Mouse (Mus musculus) limb, embryonic 13.5 days (tissue): ENCODE results near the gene Meis2. TPM values are rescaled to one million over a fixed set of nuclear protein-coding genes. Genes with fewer than 3 reads are reported as not detected.

Experiments used
- ATAC-seq: fragments of 200-750 bp; cut with Nextera tagmentation; 2 replicates; pipeline ENCODE4 v1.8.0; 2017; ENCODE audit warnings: low read depth, moderate number of reproducible peaks, moderate TSS enrichment; ENCODE audit not compliant: low FRiP score
- H3K27ac ChIP-seq: fragments of 300-500 bp; sonication (generic); 2 replicates; pipeline ENCODE4 v1.5.1; 2015; ENCODE audit warnings: inconsistent platforms, mild to moderate bottlenecking, moderate library complexity
- H3K27me3 ChIP-seq: fragments of 300-500 bp; sonication (generic); 2 replicates; pipeline ENCODE4 v1.6.1; 2015; ENCODE audit warnings: mild to moderate bottlenecking, inconsistent platforms
- H3K36me3 ChIP-seq: fragments of 300-500 bp; sonication (generic); 2 replicates; pipeline ENCODE4 v1.6.1; 2015; ENCODE audit warnings: inconsistent platforms, mild to moderate bottlenecking, moderate library complexity
- H3K4me1 ChIP-seq: fragments of 300-500 bp; sonication (generic); 2 replicates; pipeline ENCODE4 v1.6.1; 2015; ENCODE audit warnings: inconsistent platforms
- H3K4me2 ChIP-seq: fragments of 300-500 bp; sonication (generic); replicated peaks from 2 replicates; pipeline ENCODE4 v1.6.1; 2015; ENCODE audit warnings: inconsistent platforms, mild to moderate bottlenecking, moderate library complexity
- H3K4me3 ChIP-seq: fragments of 300-500 bp; sonication (generic); 2 replicates; pipeline ENCODE4 v1.5.1; 2015; ENCODE audit warnings: moderate library complexity, mild to moderate bottlenecking, inconsistent platforms
- H3K9ac ChIP-seq: fragments of 300-500 bp; sonication (generic); 2 replicates; pipeline ENCODE4 v1.6.1; 2015; ENCODE audit warnings: mild to moderate bottlenecking, inconsistent platforms
- H3K9me3 ChIP-seq: fragments of 300-500 bp; sonication (generic); 2 replicates; pipeline ENCODE4 v1.6.1; 2016; ENCODE audit warnings: inconsistent platforms
- WGBS: fragments of 180-500 bp; shearing (Covaris S2); methylation state at CpG from one replicate; pipeline ENCODE4 v1.1.7; 2015; 5-methylcytosine and 5-hydroxymethylcytosine counted together
- polyA plus RNA-seq: library from polyadenylated mRNA; unstranded; fragments of >200 nt; fragmentation: Nextera tagmentation; extraction: Ambion mirVana; gene quantifications from 2 replicates; pipeline ENCODE4 v1.2.1, GENCODE M21; 2015

The Meis2 gene
- 16.1 and 18.6 TPM in 2 replicates for polyA plus RNA-seq

DNA sequence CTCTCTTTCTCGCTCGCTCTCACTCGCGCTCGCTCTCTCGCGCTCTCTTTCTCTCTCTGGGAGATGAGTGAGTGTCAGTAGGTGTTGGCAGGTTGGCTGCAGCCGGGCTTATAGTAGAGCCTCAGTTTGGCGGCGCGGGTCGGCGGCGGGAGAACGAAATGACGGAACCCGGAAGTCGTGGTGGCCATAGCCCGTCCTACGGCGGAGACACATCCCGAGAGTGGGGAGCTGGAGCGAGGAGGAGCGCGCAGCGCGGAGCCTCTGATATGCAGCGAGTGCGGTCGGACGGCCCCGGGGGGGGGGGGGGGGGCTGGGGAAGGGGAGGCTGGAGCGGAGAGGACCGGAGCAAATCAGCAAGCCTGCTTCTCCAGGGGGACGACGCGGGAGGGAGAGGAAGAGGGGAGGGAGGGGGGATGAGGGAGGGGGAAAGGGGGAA lies at the start of gene Meis2:
Gene Meis2, minus strand, starts transcription at position 270 of the 436 bp plus-strand sequence.
- Histone ChIP-seq H3K9me3 (no peaks in the 10 kb centered on the region), H3K9ac (peak within 1 kb of the TSS; percentile 61), H3K4me2 (peak within 1 kb of the TSS; percentile 78), H3K4me3 (peak within 1 kb of the TSS; percentile 47), H3K27me3 (peaks cover 71% of the 10 kb centered on the region), H3K36me3 (no peaks in the 10 kb centered on the region), H3K4me1 (peaks cover 47% of the 10 kb centered on the region), H3K27ac (peak within 1 kb of the TSS; percentile 55)
- peak; percentile 59 for ATAC-seq
- under 1% methylated on average over 20 of the region's 37 CpGs for WGBS

DNA sequence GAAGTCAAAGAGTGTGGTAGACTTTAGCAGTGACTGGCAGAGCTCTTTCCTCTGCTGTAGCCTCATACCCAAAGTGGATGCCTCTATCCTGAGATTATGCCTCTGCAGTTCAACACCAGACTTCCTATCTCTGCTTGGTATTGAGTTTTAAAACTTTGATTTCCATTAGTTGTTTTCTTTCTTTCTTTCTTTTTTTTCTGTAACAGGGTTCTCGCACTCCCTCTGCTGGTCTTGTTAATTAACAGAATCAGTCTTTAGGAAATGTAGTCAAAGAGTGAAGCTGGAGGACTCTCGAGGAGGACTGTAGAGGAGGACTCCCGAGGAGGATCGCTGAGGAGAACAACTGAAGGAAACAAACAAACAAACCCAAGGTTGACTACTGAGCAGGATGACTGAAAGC lies 40.6 kb upstream of the Meis2 start:
- H3K9ac ChIP-seq: no peak overlapping the region
- no peaks in the 10 kb centered on the region for H3K36me3 ChIP-seq
- H3K27ac ChIP-seq: no peak overlapping the region
- H3K4me2 ChIP-seq: no peak overlapping the region
- H3K4me3 ChIP-seq: no peak overlapping the region
- H3K9me3 ChIP-seq: peaks cover 5% of the 10 kb centered on the region; the same call in 1 of the 2 replicates
- H3K4me1 ChIP-seq: no peaks in the 10 kb centered on the region
- WGBS: 67% methylated on average over 4 of the region's 4 CpGs
- H3K27me3 ChIP-seq: 0 out of 2 replicates have a peak, but pooled peaks cover 3% of the 10 kb centered on the region
- ATAC-seq: no peak

DNA sequence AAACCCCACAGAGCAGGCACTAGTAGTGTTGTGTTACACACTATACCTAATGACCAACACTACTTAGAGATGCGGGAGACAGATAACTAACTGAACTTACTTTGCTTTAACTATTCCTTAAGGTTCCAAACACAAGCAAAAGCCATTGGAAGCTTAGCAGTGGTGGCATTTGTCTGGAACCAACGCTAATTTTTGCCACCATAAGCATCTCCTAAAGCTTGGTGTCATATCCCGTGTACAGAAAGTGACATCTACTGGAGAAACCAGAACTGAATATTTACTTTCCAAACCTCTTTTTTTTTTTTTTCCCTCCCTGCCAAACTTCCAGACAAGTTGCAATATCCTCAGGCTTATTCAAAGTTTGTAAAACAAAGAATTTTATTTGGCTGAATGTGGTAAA lies 39.5 kb upstream of the Meis2 start:
- ATAC-seq: no peak
- Histone ChIP-seq H3K4me2 (no peak overlapping the region), H3K27me3 (0 out of 2 replicates have a peak, but pooled peaks cover 3% of the 10 kb centered on the region), H3K27ac (no peak overlapping the region), H3K9ac (no peak overlapping the region), H3K9me3 (peaks cover 5% of the 10 kb centered on the region; the same call in 1 of the 2 replicates), H3K36me3 (no peaks in the 10 kb centered on the region), H3K4me1 (no peaks in the 10 kb centered on the region), H3K4me3 (no peak overlapping the region)
- WGBS: 58% methylated on average over 3 of the region's 3 CpGs

DNA sequence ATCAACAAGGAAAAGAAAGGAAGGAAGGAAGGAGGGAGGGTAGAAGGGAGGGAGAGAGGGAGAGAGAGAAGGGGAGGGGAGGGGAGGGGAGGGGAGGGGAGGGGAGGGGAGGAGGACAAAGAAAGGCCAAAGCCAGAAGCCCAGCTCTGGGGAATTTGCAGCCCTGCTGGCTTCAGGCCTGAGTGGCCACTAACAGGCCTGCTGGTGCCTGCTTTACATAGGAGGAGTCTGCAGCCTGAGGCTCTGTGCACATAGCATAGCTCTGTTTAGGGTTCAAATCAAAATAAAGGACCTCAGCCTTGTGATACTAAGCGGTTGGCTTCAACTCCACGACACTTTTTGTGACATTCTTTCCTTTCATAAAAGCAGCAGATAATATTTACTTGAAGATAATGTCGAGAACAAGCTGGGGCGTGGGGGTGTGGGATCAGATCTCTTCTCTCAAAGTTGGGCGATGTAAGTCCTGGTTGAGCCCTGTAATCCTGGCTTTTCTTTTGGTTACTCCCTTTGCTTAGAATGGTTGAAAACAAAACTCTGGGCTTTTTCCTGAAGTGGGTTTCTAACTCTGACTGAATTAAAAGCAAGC lies 37.9 kb upstream of the Meis2 start:
- no peak overlapping the region for H3K27ac ChIP-seq
- no peaks in the 10 kb centered on the region for H3K4me1 ChIP-seq
- ATAC-seq: no peak
- H3K9ac ChIP-seq: no peak overlapping the region
- H3K27me3 ChIP-seq: 0 out of 2 replicates have a peak, but pooled peaks cover 3% of the 10 kb centered on the region
- no peak overlapping the region for H3K4me2 ChIP-seq
- no peaks in the 10 kb centered on the region for H3K36me3 ChIP-seq
- H3K9me3 ChIP-seq: peaks cover under 1% of the 10 kb centered on the region; the same call in 1 of the 2 replicates
- no peak overlapping the region for H3K4me3 ChIP-seq
- 55% methylated on average over 5 of the region's 5 CpGs for WGBS

DNA sequence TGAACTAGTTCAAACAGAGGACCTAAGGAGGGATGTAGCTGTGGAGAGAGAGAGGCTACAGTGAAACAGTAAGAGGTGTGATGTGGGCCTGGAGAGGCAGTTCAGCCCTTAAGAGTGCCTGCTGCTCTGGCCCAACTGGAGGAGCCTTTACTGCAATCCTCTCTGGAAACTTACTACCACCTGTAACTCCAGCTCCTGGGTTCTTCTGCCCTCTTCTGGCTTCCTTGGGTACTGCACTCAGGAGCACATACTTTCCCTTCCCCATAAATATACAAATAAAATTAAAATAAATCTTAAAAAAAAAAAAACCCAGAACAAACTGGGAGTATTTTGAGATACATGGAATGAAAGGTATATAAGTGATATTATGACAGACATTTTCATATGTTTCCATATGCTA lies 35.6 kb upstream of the Meis2 start:
- Histone ChIP-seq H3K27me3 (peaks cover 11% of the 10 kb centered on the region; the same call in 1 of the 2 replicates), H3K27ac (no peak overlapping the region), H3K4me3 (no peak overlapping the region), H3K36me3 (no peaks in the 10 kb centered on the region), H3K9me3 (no peaks in the 10 kb centered on the region), H3K4me2 (no peak overlapping the region), H3K4me1 (no peaks in the 10 kb centered on the region), H3K9ac (no peak overlapping the region)
- no peak for ATAC-seq

DNA sequence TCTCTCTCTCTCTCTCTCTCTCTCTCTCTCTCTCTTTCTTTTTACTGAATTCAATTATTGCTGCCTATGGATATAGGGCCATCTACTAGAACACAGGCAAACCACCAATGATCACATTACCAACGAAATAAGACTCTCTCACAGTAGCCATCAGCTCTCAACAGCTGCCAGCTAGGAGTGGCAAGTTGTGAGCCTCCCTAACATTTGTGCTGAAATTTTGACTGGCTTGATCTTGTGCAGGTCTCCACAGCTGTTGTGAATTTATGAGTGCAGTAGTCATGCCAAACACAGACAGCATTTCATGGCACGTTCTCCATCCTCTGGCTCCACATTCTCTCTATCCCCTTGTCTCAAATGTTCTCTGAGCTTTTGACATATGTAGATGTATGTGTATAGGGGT lies 15.3 kb upstream of the Meis2 start:
- Histone ChIP-seq H3K4me1 (0 out of 2 replicates have a peak, but pooled peaks cover under 1% of the 10 kb centered on the region), H3K9ac (no peak overlapping the region), H3K4me3 (no peak overlapping the region), H3K4me2 (no peak overlapping the region), H3K36me3 (no peaks in the 10 kb centered on the region), H3K27ac (no peak overlapping the region), H3K27me3 (peaks cover 29% of the 10 kb centered on the region), H3K9me3 (peaks cover 9% of the 10 kb centered on the region)
- 70% methylated on average over 2 of the region's 2 CpGs for WGBS
- no peak for ATAC-seq

DNA sequence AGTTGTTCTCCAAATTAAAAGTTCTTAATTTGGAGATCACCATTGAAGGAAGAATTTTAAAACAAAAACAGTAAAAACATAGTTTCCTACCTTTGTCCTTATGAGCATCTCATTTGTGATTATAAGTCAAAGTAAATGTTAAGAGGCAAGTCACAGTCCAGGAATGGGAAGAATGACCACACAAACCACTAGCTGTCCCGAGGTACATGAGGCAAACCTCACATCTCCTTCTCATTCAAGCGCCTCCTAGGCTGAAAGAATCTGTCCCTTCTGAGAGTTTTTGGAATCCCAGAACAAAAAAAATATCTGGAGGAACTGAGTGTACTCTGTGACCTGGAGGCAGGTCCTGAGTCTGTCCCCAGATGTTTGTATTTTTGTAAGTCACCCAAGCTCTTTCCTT lies 13.2 kb upstream of the Meis2 start:
- Histone ChIP-seq H3K27me3 (peaks cover 50% of the 10 kb centered on the region), H3K36me3 (no peaks in the 10 kb centered on the region), H3K4me1 (peaks cover 7% of the 10 kb centered on the region), H3K4me2 (no peak overlapping the region), H3K27ac (no peak overlapping the region), H3K9me3 (peaks cover 9% of the 10 kb centered on the region), H3K4me3 (no peak overlapping the region), H3K9ac (no peak overlapping the region)
- ATAC-seq: no peak
- 81% methylated on average over 2 of the region's 2 CpGs for WGBS

DNA sequence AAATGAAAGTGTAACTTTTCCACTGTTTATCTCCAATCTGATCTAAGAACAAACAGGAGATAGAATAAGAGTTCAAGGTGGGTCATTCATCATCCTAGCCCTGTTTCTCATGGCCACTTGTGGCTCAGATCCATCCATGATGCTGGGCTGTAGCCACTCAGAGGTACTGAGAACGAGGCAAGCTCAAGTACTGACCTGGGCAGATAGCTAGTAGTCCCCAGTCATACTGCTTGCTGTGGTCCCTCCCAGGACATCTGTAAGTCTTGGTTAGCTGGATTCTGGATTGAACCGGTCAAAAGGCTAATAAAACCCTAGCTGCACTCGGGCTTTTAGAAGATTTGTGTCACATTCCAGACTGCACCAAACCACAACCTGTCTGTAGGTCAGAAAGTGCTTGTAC lies 12.1 kb upstream of the Meis2 start:
- H3K4me2 ChIP-seq: no peak overlapping the region
- peaks cover 61% of the 10 kb centered on the region for H3K27me3 ChIP-seq
- peaks cover 7% of the 10 kb centered on the region for H3K4me1 ChIP-seq
- no peak for ATAC-seq
- WGBS: 37% methylated on average over 3 of the region's 3 CpGs
- H3K27ac ChIP-seq: no peak overlapping the region
- H3K36me3 ChIP-seq: no peaks in the 10 kb centered on the region
- H3K4me3 ChIP-seq: no peak overlapping the region
- H3K9ac ChIP-seq: no peak overlapping the region
- H3K9me3 ChIP-seq: peaks cover 9% of the 10 kb centered on the region

DNA sequence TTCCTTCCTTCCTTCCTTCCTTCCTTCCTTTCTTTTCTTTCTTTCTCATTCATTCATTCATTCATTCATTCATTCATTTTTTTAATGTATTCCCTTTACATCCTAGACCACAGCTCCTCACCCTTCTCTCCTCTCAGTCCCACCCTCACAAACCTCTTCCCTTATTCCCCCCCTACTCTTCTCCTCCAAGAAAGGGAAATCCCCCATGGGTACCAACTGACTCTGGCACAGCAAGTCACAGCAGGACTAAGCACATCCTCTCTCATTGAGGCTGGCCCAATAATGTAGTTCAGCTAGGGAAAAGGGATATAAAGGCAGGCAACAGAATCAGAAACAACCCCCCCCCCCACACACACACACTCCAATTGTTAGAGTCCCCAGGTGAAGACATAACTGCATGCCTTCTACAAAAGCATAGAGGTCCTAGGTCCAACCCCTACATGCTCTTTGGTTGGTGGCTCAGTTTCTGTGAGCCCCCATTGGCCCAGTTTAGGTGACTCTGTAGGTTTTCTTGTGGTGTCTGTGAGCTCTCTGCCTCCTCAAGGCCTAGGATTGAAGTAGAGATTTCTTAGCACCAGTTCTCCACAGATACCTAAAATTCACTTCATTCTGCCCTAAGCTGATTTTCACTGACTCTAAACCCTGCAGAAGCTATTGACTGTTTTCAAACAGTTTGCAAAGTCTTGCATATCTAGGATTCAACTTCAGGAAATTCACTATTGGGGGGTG lies 11.3 kb upstream of the Meis2 start:
- Histone ChIP-seq H3K4me3 (no peak overlapping the region), H3K9me3 (peaks cover 9% of the 10 kb centered on the region), H3K9ac (no peak overlapping the region), H3K36me3 (no peaks in the 10 kb centered on the region), H3K27ac (no peak overlapping the region), H3K4me2 (no peak overlapping the region), H3K27me3 (peaks cover 69% of the 10 kb centered on the region), H3K4me1 (peaks cover 13% of the 10 kb centered on the region)
- no peak for ATAC-seq

DNA sequence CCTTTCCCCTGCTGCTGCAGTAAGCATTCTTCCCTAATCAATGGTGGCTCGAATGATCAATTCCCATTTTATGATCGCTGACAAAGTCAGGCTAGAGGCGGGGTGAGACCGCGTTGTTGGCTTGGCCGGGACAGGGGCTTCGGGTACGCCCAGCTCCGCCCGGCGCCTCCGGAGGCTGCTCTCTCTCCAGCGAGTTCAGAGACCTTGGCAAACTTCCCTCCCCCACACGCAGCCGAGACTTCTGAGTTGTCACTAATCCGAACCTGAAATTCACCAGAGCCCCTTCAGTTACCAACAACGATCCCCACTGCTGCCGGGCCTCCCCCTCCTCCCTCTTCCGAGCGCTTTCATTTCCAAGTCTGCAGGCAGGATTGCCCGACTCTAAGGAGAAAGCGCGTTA lies 10.3 kb upstream of the Meis2 start:
- Histone ChIP-seq H3K9ac (peak overlapping the region; percentile 27; the same call in 1 of the 2 replicates), H3K4me2 (peak overlapping the region; percentile 70), H3K4me1 (peaks cover 17% of the 10 kb centered on the region), H3K9me3 (no peaks in the 10 kb centered on the region), H3K27me3 (peaks cover 79% of the 10 kb centered on the region), H3K4me3 (peak overlapping the region; percentile 42), H3K36me3 (no peaks in the 10 kb centered on the region), H3K27ac (no peak overlapping the region)
- ATAC-seq: peak; percentile 64
- 0% methylated on average over 23 of the region's 23 CpGs for WGBS

DNA sequence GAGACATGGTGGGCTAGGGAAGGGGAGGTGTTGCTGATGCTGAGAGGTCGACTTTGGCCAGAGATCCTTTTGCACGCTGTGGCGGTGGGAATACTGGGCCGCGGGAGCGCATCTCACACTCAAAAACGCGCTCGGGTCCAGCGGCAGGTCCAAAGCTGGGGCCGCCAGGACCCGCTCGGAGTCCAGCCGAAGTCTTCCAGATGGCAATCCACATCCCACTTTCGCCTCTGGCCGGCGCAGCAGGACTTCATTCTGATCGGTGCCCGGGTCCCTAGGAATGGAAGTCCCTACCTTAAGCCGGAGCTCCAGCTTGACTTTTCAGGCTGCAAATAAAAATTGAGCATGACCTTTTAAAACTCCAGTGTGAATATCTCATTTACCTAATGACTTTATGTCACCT lies 9.8 kb upstream of the Meis2 start:
- Histone ChIP-seq H3K4me1 (peaks cover 17% of the 10 kb centered on the region), H3K9me3 (no peaks in the 10 kb centered on the region), H3K27ac (no peak overlapping the region), H3K4me3 (peak overlapping the region; percentile 42), H3K9ac (peak overlapping the region; percentile 27; the same call in 1 of the 2 replicates), H3K4me2 (peak overlapping the region; percentile 70), H3K27me3 (peaks cover 84% of the 10 kb centered on the region), H3K36me3 (no peaks in the 10 kb centered on the region)
- ATAC-seq: no peak
- WGBS: under 1% methylated on average over 20 of the region's 20 CpGs

DNA sequence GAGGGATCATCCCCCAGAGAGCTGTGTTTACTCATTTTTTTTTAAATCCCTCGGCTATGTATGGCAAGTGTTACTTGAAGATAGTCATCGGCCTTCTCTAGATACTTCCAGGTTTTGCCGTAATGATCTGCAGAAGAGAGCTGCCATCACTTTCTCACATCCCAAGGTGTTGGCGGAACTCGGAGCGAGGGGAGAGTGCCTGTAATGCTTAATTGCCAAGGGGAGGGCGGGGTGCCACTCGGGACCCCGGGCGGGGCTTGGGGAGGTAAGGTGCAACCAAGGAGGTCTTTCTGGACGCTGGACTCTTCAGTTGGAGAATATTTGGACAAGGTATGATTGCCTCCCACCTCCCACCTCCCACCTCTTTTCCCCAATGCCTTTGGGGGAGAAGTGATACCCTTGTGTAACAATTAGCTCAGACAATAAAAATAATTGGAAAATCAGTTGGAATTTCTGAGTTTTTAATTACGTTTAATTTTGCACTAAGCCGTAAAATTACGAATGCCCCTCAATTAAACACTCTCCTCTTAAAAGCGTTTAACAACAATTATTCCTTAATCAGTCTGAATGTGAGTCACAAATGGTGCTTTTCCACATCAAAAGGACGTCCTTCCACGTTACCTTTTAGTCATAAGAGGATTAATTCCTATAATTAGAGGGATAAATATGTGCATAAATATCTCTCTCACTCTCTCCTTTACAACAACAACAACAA lies 9.2 kb upstream of the Meis2 start:
- Histone ChIP-seq H3K9ac (no peak overlapping the region), H3K4me1 (peaks cover 17% of the 10 kb centered on the region), H3K4me2 (peak overlapping the region; percentile 70), H3K36me3 (no peaks in the 10 kb centered on the region), H3K4me3 (peak overlapping the region; percentile 42), H3K27ac (no peak overlapping the region), H3K27me3 (peaks cover 87% of the 10 kb centered on the region), H3K9me3 (no peaks in the 10 kb centered on the region)
- ATAC-seq: no peak
- WGBS: 4% methylated on average over 17 of the region's 17 CpGs
